Mouse (Mus musculus): ENCODE results near the gene Fdps. TPM values are rescaled to one million over a fixed set of nuclear protein-coding genes. Genes with fewer than 3 reads are reported as not detected.

Gene Fdps
- polyA plus RNA-seq (2015; fragmentation: Nextera tagmentation; extraction: Ambion mirVana) = 512 and 577 TPM in 2 replicates

- peak within 1 kb of the TSS; percentile 72 for H3K9ac ChIP-seq (ENCODE audit: low read depth, low read length)
- H3K27ac ChIP-seq (ENCODE audit: low read length) = peak within 1 kb of the TSS; percentile 83
- peak within 1 kb of the TSS; percentile 93 for H3K4me2 ChIP-seq (ENCODE audit: low read length)
- peak; percentile 99 for ATAC-seq
- no peaks in the 10 kb centered on the region for H3K9me3 ChIP-seq (replicated peaks; ENCODE audit: control insufficient read depth, low read length, poor library complexity, severe bottlenecking)
- H3K36me3 ChIP-seq (ENCODE audit: control insufficient read depth, insufficient read depth, low read length) = no peaks in the 10 kb centered on the region
- WGBS = under 1% methylated on average over 26 of the region's 26 CpGs
- no peaks in the 10 kb centered on the region for H3K27me3 ChIP-seq (ENCODE audit: control insufficient read depth, insufficient read depth, low read depth, low read length)
- peak within 1 kb of the TSS; percentile 56 for H3K4me3 ChIP-seq (ENCODE audit: low read depth, low read length)
- peaks cover 20% of the 10 kb centered on the region for H3K4me1 ChIP-seq (ENCODE audit: control insufficient read depth, insufficient read depth, low read length)
Measured at GRCm38 (mm10) chr3:89101812-89102494, at the start of gene Fdps. TSS of gene Fdps (minus strand) at chr3:89101959.

- Histone ChIP-seq H3K9ac (ENCODE audit: low read depth, low read length) (no peak overlapping the region), H3K4me2 (ENCODE audit: low read length) (no peak overlapping the region), H3K4me1 (ENCODE audit: control insufficient read depth, insufficient read depth, low read length) (no peaks in the 10 kb centered on the region), H3K27ac (ENCODE audit: low read length) (no peak overlapping the region), H3K4me3 (ENCODE audit: low read depth, low read length) (no peak overlapping the region), H3K36me3 (ENCODE audit: control insufficient read depth, insufficient read depth, low read length) (peaks cover 9% of the 10 kb centered on the region; the same call in 1 of the 2 replicates), H3K27me3 (ENCODE audit: control insufficient read depth, insufficient read depth, low read depth, low read length) (no peaks in the 10 kb centered on the region), H3K9me3 (replicated peaks; ENCODE audit: control insufficient read depth, low read length, poor library complexity, severe bottlenecking) (no peaks in the 10 kb centered on the region)
- WGBS = 75% methylated on average over 14 of the region's 14 CpGs
- ATAC-seq = no peak
Measured at GRCm38 (mm10) chr3:89148567-89148966, 46.8 kb upstream of the Fdps start.

- Histone ChIP-seq H3K9me3 (replicated peaks; ENCODE audit: control insufficient read depth, low read length, poor library complexity, severe bottlenecking) (no peaks in the 10 kb centered on the region), H3K4me2 (ENCODE audit: low read length) (no peak overlapping the region), H3K27me3 (ENCODE audit: control insufficient read depth, insufficient read depth, low read depth, low read length) (no peaks in the 10 kb centered on the region), H3K4me1 (ENCODE audit: control insufficient read depth, insufficient read depth, low read length) (no peaks in the 10 kb centered on the region), H3K4me3 (ENCODE audit: low read depth, low read length) (no peak overlapping the region), H3K27ac (ENCODE audit: low read length) (no peak overlapping the region), H3K9ac (ENCODE audit: low read depth, low read length) (no peak overlapping the region), H3K36me3 (ENCODE audit: control insufficient read depth, insufficient read depth, low read length) (peaks cover 9% of the 10 kb centered on the region; the same call in 1 of the 2 replicates)
- 10% methylated on average over 15 of the region's 15 CpGs for WGBS
- ATAC-seq = no peak
Measured at GRCm38 (mm10) chr3:89147979-89148311, 46.2 kb upstream of the Fdps start.

GRCm38 (mm10) chr3:89147101-89147978 lies 45.6 kb upstream of the Fdps start:
- Histone ChIP-seq H3K4me3 (ENCODE audit: low read depth, low read length) (no peak overlapping the region), H3K9ac (ENCODE audit: low read depth, low read length) (no peak overlapping the region), H3K4me2 (ENCODE audit: low read length) (no peak overlapping the region), H3K36me3 (ENCODE audit: control insufficient read depth, insufficient read depth, low read length) (peaks cover 5% of the 10 kb centered on the region; the same call in 1 of the 2 replicates), H3K27ac (ENCODE audit: low read length) (no peak overlapping the region), H3K4me1 (ENCODE audit: control insufficient read depth, insufficient read depth, low read length) (no peaks in the 10 kb centered on the region), H3K27me3 (ENCODE audit: control insufficient read depth, insufficient read depth, low read depth, low read length) (no peaks in the 10 kb centered on the region), H3K9me3 (replicated peaks; ENCODE audit: control insufficient read depth, low read length, poor library complexity, severe bottlenecking) (no peaks in the 10 kb centered on the region)
- 28% methylated on average over 26 of the region's 26 CpGs for WGBS
- 0 out of 2 replicates have a peak, but pooled peaks have one; percentile 29 for ATAC-seq

GRCm38 (mm10) chr3:89145566-89145965 lies 43.8 kb upstream of the Fdps start:
- no peaks in the 10 kb centered on the region for H3K27me3 ChIP-seq (ENCODE audit: control insufficient read depth, insufficient read depth, low read depth, low read length)
- no peak overlapping the region for H3K9ac ChIP-seq (ENCODE audit: low read depth, low read length)
- H3K27ac ChIP-seq (ENCODE audit: low read length) = no peak overlapping the region
- no peaks in the 10 kb centered on the region for H3K4me1 ChIP-seq (ENCODE audit: control insufficient read depth, insufficient read depth, low read length)
- H3K9me3 ChIP-seq (replicated peaks; ENCODE audit: control insufficient read depth, low read length, poor library complexity, severe bottlenecking) = no peaks in the 10 kb centered on the region
- 20% methylated on average over 8 of the region's 8 CpGs for WGBS
- ATAC-seq = 0 out of 2 replicates have a peak, but pooled peaks have one; percentile 5
- no peak overlapping the region for H3K4me2 ChIP-seq (ENCODE audit: low read length)
- H3K4me3 ChIP-seq (ENCODE audit: low read depth, low read length) = no peak overlapping the region
- 0 out of 2 replicates have a peak, but pooled peaks cover 3% of the 10 kb centered on the region for H3K36me3 ChIP-seq (ENCODE audit: control insufficient read depth, insufficient read depth, low read length)

DNA sequence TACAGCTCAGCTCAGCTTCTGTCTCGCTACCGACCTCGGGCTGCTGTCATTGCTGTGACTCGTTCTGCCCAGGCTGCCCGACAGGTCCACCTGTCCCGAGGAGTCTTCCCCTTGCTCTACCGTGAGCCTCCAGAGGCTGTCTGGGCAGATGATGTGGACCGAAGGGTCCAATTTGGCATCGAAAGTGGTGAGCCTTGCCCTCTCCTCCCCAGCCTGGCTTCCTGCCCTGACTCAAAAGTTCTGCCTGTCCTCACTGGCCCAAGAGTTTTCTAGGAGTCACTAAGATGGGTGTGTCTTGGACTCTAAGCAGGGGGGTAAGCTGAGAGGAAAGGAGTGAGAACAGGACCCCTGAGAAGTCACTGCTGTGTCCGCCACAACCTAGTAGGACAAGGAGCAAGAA lies 43.1 kb upstream of the Fdps start:
- no peaks in the 10 kb centered on the region for H3K9me3 ChIP-seq (replicated peaks; ENCODE audit: control insufficient read depth, low read length, poor library complexity, severe bottlenecking)
- 0 out of 2 replicates have a peak, but pooled peaks cover 3% of the 10 kb centered on the region for H3K36me3 ChIP-seq (ENCODE audit: control insufficient read depth, insufficient read depth, low read length)
- WGBS = 83% methylated on average over 10 of the region's 10 CpGs
- H3K9ac ChIP-seq (ENCODE audit: low read depth, low read length) = no peak overlapping the region
- H3K4me1 ChIP-seq (ENCODE audit: control insufficient read depth, insufficient read depth, low read length) = no peaks in the 10 kb centered on the region
- no peak overlapping the region for H3K27ac ChIP-seq (ENCODE audit: low read length)
- no peaks in the 10 kb centered on the region for H3K27me3 ChIP-seq (ENCODE audit: control insufficient read depth, insufficient read depth, low read depth, low read length)
- no peak overlapping the region for H3K4me2 ChIP-seq (ENCODE audit: low read length)
- no peak overlapping the region for H3K4me3 ChIP-seq (ENCODE audit: low read depth, low read length)
- no peak for ATAC-seq

DNA sequence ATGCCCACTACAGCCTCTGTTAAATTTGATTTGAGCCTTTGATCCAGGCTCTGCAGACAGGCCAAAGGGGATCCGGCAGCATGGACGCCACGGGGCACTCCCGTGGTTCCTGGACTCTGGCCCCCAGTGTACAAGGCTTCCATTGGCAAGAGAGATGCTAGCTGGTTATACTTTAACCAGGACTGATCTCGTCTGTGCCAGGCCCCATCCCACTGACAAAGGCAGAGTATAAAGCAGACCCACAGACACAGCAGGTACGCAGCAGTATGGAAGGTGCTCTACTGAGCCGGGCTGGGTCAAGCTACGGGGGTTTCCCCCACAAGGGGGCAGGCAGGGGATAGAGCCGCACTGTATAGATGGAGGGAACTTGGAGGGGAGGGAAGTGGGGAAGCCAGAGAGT lies 34.6 kb upstream of the Fdps start:
- Histone ChIP-seq H3K27me3 (ENCODE audit: control insufficient read depth, insufficient read depth, low read depth, low read length) (no peaks in the 10 kb centered on the region), H3K36me3 (ENCODE audit: control insufficient read depth, insufficient read depth, low read length) (no peaks in the 10 kb centered on the region), H3K9ac (ENCODE audit: low read depth, low read length) (no peak overlapping the region), H3K4me1 (ENCODE audit: control insufficient read depth, insufficient read depth, low read length) (peaks cover 5% of the 10 kb centered on the region), H3K9me3 (replicated peaks; ENCODE audit: control insufficient read depth, low read length, poor library complexity, severe bottlenecking) (no peaks in the 10 kb centered on the region), H3K4me2 (ENCODE audit: low read length) (no peak overlapping the region), H3K27ac (ENCODE audit: low read length) (no peak overlapping the region), H3K4me3 (ENCODE audit: low read depth, low read length) (no peak overlapping the region)
- WGBS = 47% methylated on average over 9 of the region's 9 CpGs
- ATAC-seq = no peak

DNA sequence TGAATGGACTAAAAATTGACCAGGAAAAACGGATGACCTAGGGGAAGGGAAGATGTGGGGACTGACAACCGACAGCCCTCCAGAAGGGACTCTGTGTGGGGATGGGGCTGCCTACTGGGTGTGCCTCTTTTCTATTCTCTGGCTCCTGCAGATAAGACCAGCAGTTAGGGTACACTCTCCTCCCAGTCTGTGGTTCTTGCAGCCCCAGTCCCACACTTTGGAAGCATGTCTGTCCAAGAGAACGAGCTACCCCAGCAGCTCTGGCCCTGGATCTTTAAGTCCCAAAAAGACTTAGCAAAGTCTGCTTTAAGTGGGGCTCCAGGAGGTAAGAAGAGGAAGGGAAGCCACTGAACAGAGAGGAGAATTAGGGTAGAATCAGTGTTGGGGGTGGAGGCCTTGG lies 34.2 kb upstream of the Fdps start, which contains the start of gene Pklr:
Gene Pklr, plus strand, starts transcription at position 185 of the 400 bp plus-strand sequence.
- no peaks in the 10 kb centered on the region for H3K27me3 ChIP-seq (ENCODE audit: control insufficient read depth, insufficient read depth, low read depth, low read length)
- H3K9me3 ChIP-seq (replicated peaks; ENCODE audit: control insufficient read depth, low read length, poor library complexity, severe bottlenecking) = no peaks in the 10 kb centered on the region
- H3K27ac ChIP-seq (ENCODE audit: low read length) = no peak within 1 kb of the TSS
- H3K36me3 ChIP-seq (ENCODE audit: control insufficient read depth, insufficient read depth, low read length) = no peaks in the 10 kb centered on the region
- no peak within 1 kb of the TSS for H3K9ac ChIP-seq (ENCODE audit: low read depth, low read length)
- no peak within 1 kb of the TSS for H3K4me3 ChIP-seq (ENCODE audit: low read depth, low read length)
- ATAC-seq = no peak
- WGBS = 57% methylated on average over 3 of the region's 3 CpGs
- H3K4me2 ChIP-seq (ENCODE audit: low read length) = no peak within 1 kb of the TSS
- H3K4me1 ChIP-seq (ENCODE audit: control insufficient read depth, insufficient read depth, low read length) = peaks cover 5% of the 10 kb centered on the region

DNA sequence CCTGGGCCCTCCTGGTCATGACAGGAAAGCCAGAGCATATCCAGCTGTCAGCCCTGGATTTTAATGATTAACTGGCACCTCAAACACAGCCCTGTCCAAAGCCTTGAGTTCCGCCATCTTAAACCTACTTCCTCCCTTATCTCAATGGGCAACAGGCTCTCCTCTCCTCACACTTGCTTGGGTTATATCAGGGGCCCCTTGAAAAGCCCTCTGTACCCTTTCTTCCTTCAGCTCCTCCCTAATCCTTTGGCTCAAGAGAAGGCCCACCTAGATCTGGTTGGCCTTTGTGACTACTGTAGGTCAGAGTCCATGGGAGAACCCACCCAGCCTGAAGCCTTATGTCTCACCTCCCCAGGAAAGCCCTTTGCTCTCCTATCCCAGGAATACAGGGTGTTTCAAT lies 32.0 kb upstream of the Fdps start:
- no peaks in the 10 kb centered on the region for H3K36me3 ChIP-seq (ENCODE audit: control insufficient read depth, insufficient read depth, low read length)
- no peaks in the 10 kb centered on the region for H3K9me3 ChIP-seq (replicated peaks; ENCODE audit: control insufficient read depth, low read length, poor library complexity, severe bottlenecking)
- H3K4me3 ChIP-seq (ENCODE audit: low read depth, low read length) = no peak overlapping the region
- H3K4me2 ChIP-seq (ENCODE audit: low read length) = no peak overlapping the region
- H3K27me3 ChIP-seq (ENCODE audit: control insufficient read depth, insufficient read depth, low read depth, low read length) = no peaks in the 10 kb centered on the region
- H3K27ac ChIP-seq (ENCODE audit: low read length) = no peak overlapping the region
- peaks cover 5% of the 10 kb centered on the region for H3K4me1 ChIP-seq (ENCODE audit: control insufficient read depth, insufficient read depth, low read length)
- no peak overlapping the region for H3K9ac ChIP-seq (ENCODE audit: low read depth, low read length)
- 94% methylated on average over 1 of the region's 1 CpGs for WGBS
- no peak for ATAC-seq

Data from midbrain, embryonic 16.5 days (tissue).